In genomic region chr11:62458780-62459179, GRCm38 (mm10) we compare ENCODE assay signal across 8 mouse cellular contexts. TPM values are rescaled to one million over a fixed set of nuclear protein-coding genes. Genes with fewer than 3 reads are reported as not detected.
DNase-seq lines count a peak whose midpoint lies in the region; ATAC-seq and TF ChIP-seq lines count a peak whose summit lies in the region.

No protein-coding gene starts in this region.

- peak overlapping the region; percentile 78 for H3K4me3 ChIP-seq in heart, embryonic 11.5 days (ENCODE audit: low read depth, low read length)
- peak overlapping the region; percentile 78 to 91 for H3K4me3 ChIP-seq in ES-E14 (ENCODE audit: insufficient read depth in 1 of 2, low read depth in 1 of 2, low read length in 2 of 2, poor library complexity in 1 of 2, severe bottlenecking in 1 of 2)
- peak overlapping the region; percentile 86 for H3K4me3 ChIP-seq in forebrain, embryonic 16.5 days (replicated peaks; ENCODE audit: low read length)
- H3K4me3 ChIP-seq in liver, postnatal 0 days (ENCODE audit: low read depth, low read length): peak overlapping the region; percentile 87

- no peak for ATAC-seq in heart, embryonic 11.5 days (replicated peaks; ENCODE audit: insufficient number of reproducible peaks, low FRiP score, low TSS enrichment)
- ATAC-seq in forebrain, embryonic 16.5 days: no peak
- 0 out of 2 replicates have a peak, but pooled peaks have one; percentile 2 for ATAC-seq in liver, postnatal 0 days

- no peak for TF ChIP-seq CTCF in liver, postnatal 0 days (IDR thresholded peaks at IDR 0.05; ENCODE audit: low read depth)

- intact Hi-C loops in heart, postnatal 36 days (cut with DNase I): loop anchor here (5.0 kb wide), 1 partner anchor 79 kb away; the partner anchor contains the start of gene Cenpv

- DNase-seq in heart, postnatal 36 days: no peak
- no peak for DNase-seq in ES-E14 (ENCODE audit: low read depth, low spot score)
- no peak for DNase-seq in liver, postnatal 0 days
- no peak for DNase-seq in embryo, embryonic 9.5 days (ENCODE audit: extremely low spot score)
- DNase-seq in layer of hippocampus, postnatal 10 days (ENCODE audit: low spot score in 2 of 2): no peak
- DNase-seq in thymus, postnatal 36 days: no peak

- H3K27ac ChIP-seq in heart, embryonic 11.5 days (ENCODE audit: low read depth, low read length): peak overlapping the region; percentile 98
- H3K27ac ChIP-seq in ES-E14 (ENCODE audit: insufficient read depth, low read depth, low read length, poor library complexity, severe bottlenecking): peak overlapping the region; percentile 94
- no peak overlapping the region; the same call in 1 of the 2 replicates for H3K27ac ChIP-seq in forebrain, embryonic 16.5 days (ENCODE audit: low read length)
- H3K27ac ChIP-seq in liver, postnatal 0 days (ENCODE audit: low read depth): peak overlapping the region; percentile 98

- in situ Hi-C loops in ES-E14 (cut with MboI; ENCODE audit: low sequenced_read_pairs in 2 of 2, unreplicated experiment in 2 of 2): no loop called here

- H3K27me3 ChIP-seq in heart, embryonic 11.5 days (ENCODE audit: control insufficient read depth, insufficient read depth, low read length): no peaks in the 10 kb centered on the region
- no peaks in the 10 kb centered on the region for H3K27me3 ChIP-seq in forebrain, embryonic 16.5 days (replicated peaks; ENCODE audit: control insufficient read depth, insufficient read depth, low read length)
- H3K27me3 ChIP-seq in liver, postnatal 0 days (ENCODE audit: insufficient read depth, low read length): no peaks in the 10 kb centered on the region

- no peaks in the 10 kb centered on the region for H3K9me3 ChIP-seq in heart, embryonic 11.5 days (replicated peaks; ENCODE audit: control insufficient read depth, low read length)
- H3K9me3 ChIP-seq in ES-E14 (ENCODE audit: control insufficient read depth, insufficient read depth, low read depth, low read length): no peaks in the 10 kb centered on the region
- H3K9me3 ChIP-seq in forebrain, embryonic 16.5 days (ENCODE audit: control insufficient read depth, low read length): no peaks in the 10 kb centered on the region
- no peaks in the 10 kb centered on the region for H3K9me3 ChIP-seq in liver, postnatal 0 days (ENCODE audit: low read length)

- H3K9ac ChIP-seq in heart, embryonic 11.5 days (ENCODE audit: low read depth, low read length): peak overlapping the region; percentile 92
- H3K9ac ChIP-seq in ES-E14 (ENCODE audit: insufficient read depth, low read depth, low read length, poor library complexity, severe bottlenecking): peak overlapping the region; percentile 92
- H3K9ac ChIP-seq in forebrain, embryonic 16.5 days (replicated peaks; ENCODE audit: low read depth, low read length): peak overlapping the region; percentile 97
- H3K9ac ChIP-seq in liver, postnatal 0 days (replicated peaks): peak overlapping the region; percentile 97

- WGBS in heart, embryonic 11.5 days (ENCODE audit: insufficient replicate concordance): 2% methylated on average over 9 of the region's 9 CpGs
- 3% methylated on average over 9 of the region's 9 CpGs for WGBS in forebrain, embryonic 16.5 days
- 1% methylated on average over 9 of the region's 9 CpGs for WGBS in liver, postnatal 0 days (ENCODE audit: insufficient replicate concordance)

- peak overlapping the region; percentile 91 for H3K4me2 ChIP-seq in heart, embryonic 11.5 days
- H3K4me2 ChIP-seq in forebrain, embryonic 16.5 days (ENCODE audit: low read length): peak overlapping the region; percentile 78
- peak overlapping the region; percentile 92 for H3K4me2 ChIP-seq in liver, postnatal 0 days (ENCODE audit: low read depth, low read length)

- peaks cover 5% of the 10 kb centered on the region; the same call in 1 of the 2 replicates for H3K4me1 ChIP-seq in heart, embryonic 11.5 days (ENCODE audit: control insufficient read depth, insufficient read depth, low read length)
- peaks cover 0 to 4% of the 10 kb centered on the region in 2 experiments; a peak in 1 of 4 replicates for H3K4me1 ChIP-seq in ES-E14 (ENCODE audit: control insufficient read depth in 2 of 2, insufficient read depth in 2 of 2, low read length in 2 of 2, poor library complexity in 1 of 2)
- H3K4me1 ChIP-seq in forebrain, embryonic 16.5 days (replicated peaks; ENCODE audit: control insufficient read depth, insufficient read depth, low read length): peaks cover 8% of the 10 kb centered on the region
- H3K4me1 ChIP-seq in liver, postnatal 0 days (ENCODE audit: insufficient read depth): peaks cover 13% of the 10 kb centered on the region

- no peaks in the 10 kb centered on the region for H3K36me3 ChIP-seq in heart, embryonic 11.5 days (ENCODE audit: control insufficient read depth, insufficient read depth, low read length)
- 0 out of 2 replicates have a peak, but pooled peaks cover 2% of the 10 kb centered on the region for H3K36me3 ChIP-seq in ES-E14 (ENCODE audit: control insufficient read depth, insufficient read depth, low read length, poor library complexity, severe bottlenecking)
- H3K36me3 ChIP-seq in forebrain, embryonic 16.5 days (ENCODE audit: control insufficient read depth, insufficient read depth): no peaks in the 10 kb centered on the region
- no peaks in the 10 kb centered on the region for H3K36me3 ChIP-seq in liver, postnatal 0 days (replicated peaks; ENCODE audit: insufficient read depth, low read length)

- no peak for TF ChIP-seq EP300 in liver, postnatal 0 days (IDR thresholded peaks at IDR 0.05; ENCODE audit: low read depth)

TF ChIP-seq in ES-E14, 5 proteins besides CTCF, POLR2A, EP300 and RAD21:
- no peak for TF ChIP-seq ZNF384 (IDR thresholded peaks at IDR 0.05; ENCODE audit: low read depth, low read length)
- TF ChIP-seq MAFK (IDR thresholded peaks at IDR 0.05; ENCODE audit: insufficient read depth, low read depth, low read length): no peak
- TF ChIP-seq ZC3H11A (IDR thresholded peaks at IDR 0.05; ENCODE audit: borderline replicate concordance, low read depth, low read length): no peak
- no peak for TF ChIP-seq HCFC1 (IDR thresholded peaks at IDR 0.05; ENCODE audit: borderline replicate concordance, insufficient read depth, low read length)
- TF ChIP-seq CHD2 (IDR thresholded peaks at IDR 0.05; ENCODE audit: low read depth, low read length): no peak

RNA-seq across cellular contexts. Expression of gene Ncor1, which starts 0.4 kb away (rescaled TPM):
- polyA plus RNA-seq in heart, embryonic 11.5 days (2014; fragmentation: Nextera tagmentation; extraction: Ambion mirVana): 128 and 149 TPM in 2 replicates
- total RNA-seq in heart, postnatal 36 days (2021): 100 to 1,000 TPM; 119 to 134 TPM
- 186 and 206 TPM in 2 replicates for total RNA-seq in ES-E14 (2012; rRNA removed)
- 186 and 203 TPM in 2 replicates for polyA plus RNA-seq in forebrain, embryonic 16.5 days (2015; fragmentation: Nextera tagmentation; extraction: Ambion mirVana)
- polyA plus RNA-seq in liver, postnatal 0 days (2015; fragmentation: Nextera tagmentation; extraction: Ambion mirVana): 48.1 and 52.0 TPM in 2 replicates
- total RNA-seq in layer of hippocampus, postnatal 10 days (2021): 100 to 1,000 TPM; 250 to 284 TPM

RNA-seq across cellular contexts. Expression of gene Pigl, which starts 0.5 kb away (rescaled TPM):
- polyA plus RNA-seq in heart, embryonic 11.5 days (2014; fragmentation: Nextera tagmentation; extraction: Ambion mirVana): 14.0 and 15.1 TPM in 2 replicates
- 1 to 10 TPM; 2.9 to 3.3 TPM for total RNA-seq in heart, postnatal 36 days (2021)
- total RNA-seq in ES-E14 (2012; rRNA removed): 21.9 and 25.8 TPM in 2 replicates
- 6.2 and 6.9 TPM in 2 replicates for polyA plus RNA-seq in forebrain, embryonic 16.5 days (2015; fragmentation: Nextera tagmentation; extraction: Ambion mirVana)
- polyA plus RNA-seq in liver, postnatal 0 days (2015; fragmentation: Nextera tagmentation; extraction: Ambion mirVana): 2.6 and 2.7 TPM in 2 replicates
- total RNA-seq in layer of hippocampus, postnatal 10 days (2021): 1 to 10 TPM; 7.0 to 7.6 TPM
